In genomic region chr7:79529480-79529879, GRCm38 (mm10) we compare ENCODE assay signal across 15 mouse cellular contexts.
DNase-seq lines count a peak whose midpoint lies in the region; ATAC-seq and TF ChIP-seq lines count a peak whose summit lies in the region.
"Had no signal": no experiment of that assay in that cellular context is flagged by ENCODE, and none has a peak within 500 bp of the region (broad histone marks: within the 10 kb centered on the region; RNA-seq: fewer than 3 reads in every experiment).

No protein-coding gene starts in this region.

- peaks cover 88% of the 10 kb centered on the region for H3K4me1 ChIP-seq in hindbrain, embryonic 10.5 days (replicated peaks)
- H3K4me1 ChIP-seq in midbrain, embryonic 14.5 days (ENCODE audit: control insufficient read depth, insufficient read depth, low read length) = peaks cover 56% of the 10 kb centered on the region
- no peaks in the 10 kb centered on the region for H3K4me1 ChIP-seq in heart, adult 2 months (ENCODE audit: control insufficient read depth, insufficient read depth, low read length)
- H3K4me1 ChIP-seq: kidney, embryonic 15.5 days; stomach, embryonic 15.5 days had no signal

- peaks cover 53% of the 10 kb centered on the region for H3K36me3 ChIP-seq in hindbrain, embryonic 10.5 days
- peaks cover 31% of the 10 kb centered on the region for H3K36me3 ChIP-seq in midbrain, embryonic 14.5 days (ENCODE audit: control insufficient read depth, insufficient read depth, low read length)
- H3K36me3 ChIP-seq in heart, adult 2 months (ENCODE audit: control insufficient read depth, insufficient read depth, low read length) = no peaks in the 10 kb centered on the region
- H3K36me3 ChIP-seq: embryonic facial prominence, embryonic 10.5 days; kidney, embryonic 15.5 days; limb, embryonic 15.5 days; stomach, embryonic 15.5 days had no signal

- 39% methylated on average over 1 of the region's 1 CpGs for WGBS in hindbrain, embryonic 10.5 days
- WGBS in midbrain, embryonic 14.5 days = 24% methylated on average over 1 of the region's 1 CpGs
- WGBS in heart, adult 2 months = 18% methylated on average over 1 of the region's 1 CpGs

- intact Hi-C loops in heart, adult 2 months (cut with DNase I) = no loop called here

- no peak for ATAC-seq in cerebellum, adult (ENCODE audit: insufficient number of reproducible peaks, low FRiP score, low TSS enrichment)
- ATAC-seq in midbrain, embryonic 14.5 days (ENCODE audit: low FRiP score, low TSS enrichment) = no peak

- no peak for TF ChIP-seq CTCF in heart, adult 2 months (IDR thresholded peaks at IDR 0.05)

- DNase-seq in cerebellum, adult 11-12 months = peak; percentile 57
- peak; percentile 11 for DNase-seq in MN1 (ENCODE audit: low spot score)
- no peak for DNase-seq in hindbrain, embryonic 10.5 days (ENCODE audit: low spot score)
- DNase-seq in midbrain, embryonic 14.5 days = no peak
- DNase-seq in urinary bladder, postnatal 10 days (ENCODE audit: low spot score) = no peak
- DNase-seq in ovary, postnatal 36 days (ENCODE audit: low spot score) = no peak
- no peak for DNase-seq in heart, adult 2 months
- DNase-seq: adrenal gland, postnatal 14 days; thymus, postnatal 4 days had no signal

- no peaks in the 10 kb centered on the region for H3K9me3 ChIP-seq in hindbrain, embryonic 10.5 days
- no peaks in the 10 kb centered on the region for H3K9me3 ChIP-seq in midbrain, embryonic 14.5 days (ENCODE audit: control insufficient read depth, low read length)
- H3K9me3 ChIP-seq: embryonic facial prominence, embryonic 10.5 days; kidney, embryonic 15.5 days; limb, embryonic 15.5 days; stomach, embryonic 15.5 days had no signal

- peaks cover 89% of the 10 kb centered on the region for H3K27me3 ChIP-seq in hindbrain, embryonic 10.5 days (ENCODE audit: insufficient read depth, poor library complexity, severe bottlenecking)
- peaks cover 8% of the 10 kb centered on the region; the same call in 1 of the 2 replicates for H3K27me3 ChIP-seq in midbrain, embryonic 14.5 days (ENCODE audit: control insufficient read depth, insufficient read depth, low read length)
- peaks cover 13% of the 10 kb centered on the region for H3K27me3 ChIP-seq in heart, adult 2 months (ENCODE audit: control insufficient read depth, insufficient read depth, low read length)

- H3K4me3 ChIP-seq in hindbrain, embryonic 10.5 days = no peak overlapping the region
- H3K4me3 ChIP-seq in midbrain, embryonic 14.5 days (replicated peaks; ENCODE audit: low read depth, low read length) = no peak overlapping the region
- H3K4me3 ChIP-seq in heart, adult 2 months = no peak overlapping the region
- H3K4me3 ChIP-seq: embryonic facial prominence, embryonic 10.5 days; kidney, embryonic 15.5 days; limb, embryonic 15.5 days; stomach, embryonic 15.5 days had no signal

- TF ChIP-seq POLR2A in heart, adult 2 months (IDR thresholded peaks at IDR 0.05; ENCODE audit: insufficient read depth, low read depth, low read length) = no peak

- H3K9ac ChIP-seq in midbrain, embryonic 14.5 days (replicated peaks; ENCODE audit: low read length) = no peak overlapping the region
- no peak overlapping the region for H3K9ac ChIP-seq in heart, adult 2 months (ENCODE audit: low read depth, low read length)
- H3K9ac ChIP-seq: kidney, embryonic 15.5 days; limb, embryonic 15.5 days; stomach, embryonic 15.5 days had no signal

- H3K27ac ChIP-seq in hindbrain, embryonic 10.5 days = peak overlapping the region; percentile 97
- H3K27ac ChIP-seq in midbrain, embryonic 14.5 days (replicated peaks; ENCODE audit: low read depth, low read length) = peak overlapping the region; percentile 91
- H3K27ac ChIP-seq in heart, adult 2 months = no peak overlapping the region
- H3K27ac ChIP-seq: embryonic facial prominence, embryonic 10.5 days; kidney, embryonic 15.5 days; limb, embryonic 15.5 days; stomach, embryonic 15.5 days had no signal

- H3K4me2 ChIP-seq in midbrain, embryonic 14.5 days (ENCODE audit: low read length) = no peak overlapping the region
- H3K4me2 ChIP-seq: heart, embryonic 11.5 days; kidney, embryonic 15.5 days; limb, embryonic 15.5 days; stomach, embryonic 15.5 days had no signal

- TF ChIP-seq EP300 in heart, adult 2 months (IDR thresholded peaks at IDR 0.05; ENCODE audit: insufficient read depth, low read depth, low read length) = no peak

- no peaks in the 10 kb centered on the region for H3K79me2 ChIP-seq in heart, adult 2 months (replicated peaks; ENCODE audit: control insufficient read depth, insufficient read depth, low read length)

Comparison
In these comparisons a context has a peak if more than half of its experiments do, and no peak if none do; other contexts are left out.
1. DNase-seq: peak in cerebellum, adult 11-12 months (single experiment) and MN1 (single experiment); none in hindbrain, embryonic 10.5 days (single experiment), midbrain, embryonic 14.5 days (single experiment), urinary bladder, postnatal 10 days (single experiment), ovary, postnatal 36 days (single experiment) and heart, adult 2 months (0 of 2).